Mouse (Mus musculus) forebrain, embryonic 15.5 days (tissue): ENCODE measurements around the gene Akap7. TPM values are rescaled to one million over a fixed set of nuclear protein-coding genes. Genes with fewer than 3 reads are reported as not detected.

Experiments
- ATAC-seq: fragments of 200-750 bp; cut with Nextera tagmentation; replicated peaks from 2 replicates; pipeline ENCODE4 v1.8.0; 2017; ENCODE audit warnings: mild to moderate bottlenecking, moderate TSS enrichment, moderate library complexity
- H3K27ac ChIP-seq: fragments of 300-500 bp; sonication (generic); replicated peaks from 2 replicates; pipeline ENCODE4 v1.5.1; 2015; ENCODE audit warnings: mild to moderate bottlenecking, inconsistent platforms
- H3K27me3 ChIP-seq: fragments of 300-500 bp; sonication (generic); 2 replicates; pipeline ENCODE4 v1.6.1; 2015; ENCODE audit warnings: inconsistent platforms
- H3K36me3 ChIP-seq: fragments of 300-500 bp; sonication (generic); 2 replicates; pipeline ENCODE4 v1.6.1; 2015; ENCODE audit warnings: mild to moderate bottlenecking, inconsistent platforms
- H3K4me1 ChIP-seq: fragments of 300-500 bp; sonication (generic); 2 replicates; pipeline ENCODE4 v1.6.1; 2015; ENCODE audit warnings: inconsistent platforms
- H3K4me2 ChIP-seq: fragments of 300-500 bp; sonication (generic); replicated peaks from 2 replicates; pipeline ENCODE4 v1.6.1; 2015; ENCODE audit warnings: mild to moderate bottlenecking, inconsistent platforms
- H3K4me3 ChIP-seq: fragments of 300-500 bp; sonication (generic); 2 replicates; pipeline ENCODE4 v1.5.1; 2015; ENCODE audit warnings: mild to moderate bottlenecking, inconsistent platforms
- H3K9ac ChIP-seq: fragments of 300-500 bp; sonication (generic); replicated peaks from 2 replicates; pipeline ENCODE4 v1.6.1; 2015; ENCODE audit warnings: mild to moderate bottlenecking, inconsistent platforms
- H3K9me3 ChIP-seq: fragments of 300-500 bp; sonication (generic); 2 replicates; pipeline ENCODE4 v1.6.1; 2016; ENCODE audit warnings: inconsistent platforms
- WGBS: fragments of 180-500 bp; shearing (Covaris S2); methylation state at CpG from one replicate; pipeline ENCODE4 v1.1.7; 2015; ENCODE audit warnings: mixed read lengths; 5-methylcytosine and 5-hydroxymethylcytosine counted together
- polyA plus RNA-seq: library from polyadenylated mRNA; unstranded; fragments of >200 nt; fragmentation: Nextera tagmentation; extraction: Ambion mirVana; gene quantifications from 2 replicates; pipeline ENCODE4 v1.2.1, GENCODE M21; 2015

Akap7 gene
- 24.5 and 28.3 TPM in 2 replicates for polyA plus RNA-seq

DNA sequence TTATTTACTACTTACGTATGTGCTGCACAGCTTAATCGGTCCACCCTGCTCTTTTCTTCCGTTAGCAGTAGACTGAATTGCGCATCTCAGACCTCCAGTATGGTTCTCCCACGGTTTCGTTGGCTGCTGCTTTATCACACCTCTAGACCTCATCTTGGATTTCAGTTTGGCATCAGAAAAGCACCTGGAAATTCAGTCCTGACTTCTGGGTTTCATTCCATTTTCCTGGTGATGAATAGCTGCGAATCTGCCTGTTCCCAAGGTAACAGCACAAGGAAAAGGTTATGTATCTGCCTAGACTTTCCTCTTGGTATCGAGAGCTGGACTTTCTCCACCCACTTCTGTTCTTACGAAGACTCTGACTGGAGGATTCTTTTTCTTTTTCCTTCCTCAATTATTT, at the start of gene Akap7:
Gene Akap7 (minus strand): TSS at position 101 of the 400 bp plus-strand sequence.
- H3K4me3 ChIP-seq, result no peak within 1 kb of the TSS
- H3K9me3 ChIP-seq, result no peaks in the 10 kb centered on the region
- H3K36me3 ChIP-seq, result no peaks in the 10 kb centered on the region
- H3K27ac ChIP-seq, result no peak within 1 kb of the TSS
- no peak for ATAC-seq
- WGBS, result 90% methylated on average over 9 of the region's 9 CpGs
- no peak within 1 kb of the TSS for H3K9ac ChIP-seq
- no peak within 1 kb of the TSS for H3K4me2 ChIP-seq
- H3K4me1 ChIP-seq, result peaks cover 9% of the 10 kb centered on the region
- no peaks in the 10 kb centered on the region for H3K27me3 ChIP-seq

DNA sequence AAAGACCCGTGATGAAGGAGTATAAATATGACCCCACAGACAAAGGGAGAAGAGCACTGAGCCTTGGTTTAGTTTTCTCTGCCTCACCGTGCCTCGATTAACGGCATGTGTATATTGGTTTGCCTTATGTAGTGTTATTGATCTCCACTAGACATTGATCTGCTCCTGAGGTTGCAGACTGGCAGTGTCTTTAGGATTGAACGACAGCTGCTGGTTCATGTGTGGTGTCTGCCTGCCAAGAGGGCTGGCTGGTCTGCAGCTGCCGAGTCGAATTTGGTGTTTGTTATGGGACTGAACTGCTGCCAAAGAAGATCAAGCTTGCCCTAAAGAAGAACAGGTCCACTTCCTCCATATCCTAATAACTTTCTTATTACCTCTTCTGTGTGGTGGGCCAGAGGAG, 46.7 kb upstream of the Akap7 start:
- H3K4me3 ChIP-seq, result no peak overlapping the region
- 87% methylated on average over 7 of the region's 7 CpGs for WGBS
- H3K4me1 ChIP-seq, result no peaks in the 10 kb centered on the region
- H3K27me3 ChIP-seq, result no peaks in the 10 kb centered on the region
- H3K9me3 ChIP-seq, result no peaks in the 10 kb centered on the region
- ATAC-seq, result no peak
- H3K27ac ChIP-seq, result no peak overlapping the region
- H3K9ac ChIP-seq, result no peak overlapping the region
- no peak overlapping the region for H3K4me2 ChIP-seq
- no peaks in the 10 kb centered on the region for H3K36me3 ChIP-seq

DNA sequence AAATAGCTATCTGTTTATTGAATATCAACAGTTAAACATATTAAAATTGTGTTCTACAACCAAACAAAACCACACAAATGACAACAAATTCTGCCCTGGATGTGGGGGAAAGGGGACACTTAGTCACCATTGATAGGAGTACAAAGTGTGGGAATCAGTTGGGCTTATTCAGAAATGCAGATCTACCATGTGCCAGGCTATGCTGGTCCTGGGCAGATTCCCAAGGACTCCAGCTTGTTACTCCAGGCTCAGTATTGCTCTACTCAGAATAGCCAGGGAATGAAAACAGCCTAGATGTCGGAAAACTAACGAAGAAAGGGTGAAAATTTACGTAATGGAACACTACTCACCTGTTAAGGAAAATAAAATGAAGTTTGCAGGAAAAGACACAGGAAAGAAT, 46.3 kb upstream of the Akap7 start:
- Histone ChIP-seq H3K9me3 (no peaks in the 10 kb centered on the region), H3K4me2 (no peak overlapping the region), H3K4me1 (no peaks in the 10 kb centered on the region), H3K9ac (no peak overlapping the region), H3K27me3 (no peaks in the 10 kb centered on the region), H3K27ac (no peak overlapping the region), H3K4me3 (no peak overlapping the region), H3K36me3 (no peaks in the 10 kb centered on the region)
- no peak for ATAC-seq
- WGBS, result 80% methylated on average over 3 of the region's 3 CpGs

DNA sequence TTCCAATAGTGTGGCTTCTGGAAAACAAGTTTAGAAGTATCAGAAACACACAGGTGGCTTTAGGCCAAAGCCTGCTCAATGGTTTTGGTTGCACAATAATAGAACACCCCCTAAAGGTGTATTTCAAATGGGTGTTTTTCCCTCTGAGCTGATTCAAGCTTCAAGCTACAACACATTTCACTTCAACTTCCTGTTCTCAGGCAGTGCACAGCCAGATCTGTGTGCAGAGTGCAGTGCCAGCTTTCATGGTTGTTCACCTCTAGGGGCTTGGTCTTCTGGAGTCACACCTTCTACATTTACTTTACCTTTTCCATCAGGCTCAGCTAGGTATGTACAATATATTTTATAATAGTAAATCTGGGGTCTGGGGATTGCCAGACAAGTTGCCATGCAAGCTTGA, 35.1 kb upstream of the Akap7 start:
- H3K4me1 ChIP-seq, result no peaks in the 10 kb centered on the region
- no peaks in the 10 kb centered on the region for H3K9me3 ChIP-seq
- no peak overlapping the region for H3K9ac ChIP-seq
- ATAC-seq, result no peak
- no peak overlapping the region for H3K27ac ChIP-seq
- no peaks in the 10 kb centered on the region for H3K36me3 ChIP-seq
- no peaks in the 10 kb centered on the region for H3K27me3 ChIP-seq
- H3K4me3 ChIP-seq, result no peak overlapping the region
- no peak overlapping the region for H3K4me2 ChIP-seq

DNA sequence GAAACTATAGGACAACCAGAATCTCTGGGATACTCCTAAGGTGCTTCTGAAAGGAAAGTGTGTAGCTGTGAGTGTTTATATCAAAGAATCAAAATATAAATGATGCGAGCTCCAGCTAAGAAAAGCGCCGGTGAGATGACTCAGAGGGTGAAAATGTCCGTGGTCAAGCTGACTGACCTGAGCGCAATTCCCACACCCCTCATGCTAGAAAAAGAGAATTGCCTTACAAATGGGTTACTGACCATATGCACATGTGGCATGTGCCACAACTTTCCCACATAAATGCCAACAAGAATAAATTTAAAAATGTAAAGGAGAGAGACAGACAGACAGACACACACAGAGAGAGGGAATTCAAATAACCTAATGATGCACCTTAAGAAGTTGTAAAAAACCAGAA, 33.0 kb upstream of the Akap7 start:
- no peaks in the 10 kb centered on the region for H3K27me3 ChIP-seq
- no peak overlapping the region for H3K27ac ChIP-seq
- no peak overlapping the region for H3K9ac ChIP-seq
- WGBS, result 92% methylated on average over 5 of the region's 5 CpGs
- H3K4me1 ChIP-seq, result no peaks in the 10 kb centered on the region
- no peak for ATAC-seq
- no peaks in the 10 kb centered on the region for H3K36me3 ChIP-seq
- no peaks in the 10 kb centered on the region for H3K9me3 ChIP-seq
- H3K4me2 ChIP-seq, result no peak overlapping the region
- no peak overlapping the region for H3K4me3 ChIP-seq

DNA sequence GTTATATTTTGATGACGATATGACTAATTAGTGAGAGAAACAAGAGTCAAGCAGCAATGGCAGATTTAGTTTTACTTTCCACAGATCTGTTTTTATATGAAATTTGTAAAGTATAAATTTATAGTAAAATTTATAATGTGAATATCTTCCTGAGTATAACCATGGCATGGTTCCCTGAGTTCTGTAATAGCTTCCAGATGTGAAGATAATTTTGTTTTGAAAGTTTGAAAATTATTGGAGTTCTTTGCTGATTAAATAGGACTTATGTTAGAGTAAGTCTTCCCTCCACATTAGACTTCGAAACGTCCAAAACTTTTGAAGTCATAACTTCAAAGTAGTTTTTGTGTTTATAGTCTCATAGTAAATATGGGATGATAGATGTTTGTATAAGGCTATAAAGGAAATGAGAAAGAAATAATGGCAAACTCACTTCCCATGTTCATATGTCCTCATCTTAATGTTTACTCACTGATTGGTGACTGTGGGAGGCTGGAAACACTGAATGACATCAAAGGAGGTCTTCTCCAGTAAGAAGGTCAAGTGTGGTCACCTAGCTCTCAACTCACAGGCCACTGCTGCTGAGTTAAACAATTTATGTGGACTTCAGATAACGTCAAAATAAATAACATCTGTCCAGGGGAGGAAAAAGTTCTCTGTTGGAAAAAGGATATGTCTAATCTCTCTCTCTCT, 25.9 kb upstream of the Akap7 start:
- Histone ChIP-seq H3K4me3 (no peak overlapping the region), H3K4me2 (no peak overlapping the region), H3K27ac (no peak overlapping the region), H3K36me3 (no peaks in the 10 kb centered on the region), H3K27me3 (no peaks in the 10 kb centered on the region), H3K9ac (no peak overlapping the region), H3K4me1 (no peaks in the 10 kb centered on the region), H3K9me3 (no peaks in the 10 kb centered on the region)
- ATAC-seq, result no peak
- 84% methylated on average over 4 of the region's 4 CpGs for WGBS

DNA sequence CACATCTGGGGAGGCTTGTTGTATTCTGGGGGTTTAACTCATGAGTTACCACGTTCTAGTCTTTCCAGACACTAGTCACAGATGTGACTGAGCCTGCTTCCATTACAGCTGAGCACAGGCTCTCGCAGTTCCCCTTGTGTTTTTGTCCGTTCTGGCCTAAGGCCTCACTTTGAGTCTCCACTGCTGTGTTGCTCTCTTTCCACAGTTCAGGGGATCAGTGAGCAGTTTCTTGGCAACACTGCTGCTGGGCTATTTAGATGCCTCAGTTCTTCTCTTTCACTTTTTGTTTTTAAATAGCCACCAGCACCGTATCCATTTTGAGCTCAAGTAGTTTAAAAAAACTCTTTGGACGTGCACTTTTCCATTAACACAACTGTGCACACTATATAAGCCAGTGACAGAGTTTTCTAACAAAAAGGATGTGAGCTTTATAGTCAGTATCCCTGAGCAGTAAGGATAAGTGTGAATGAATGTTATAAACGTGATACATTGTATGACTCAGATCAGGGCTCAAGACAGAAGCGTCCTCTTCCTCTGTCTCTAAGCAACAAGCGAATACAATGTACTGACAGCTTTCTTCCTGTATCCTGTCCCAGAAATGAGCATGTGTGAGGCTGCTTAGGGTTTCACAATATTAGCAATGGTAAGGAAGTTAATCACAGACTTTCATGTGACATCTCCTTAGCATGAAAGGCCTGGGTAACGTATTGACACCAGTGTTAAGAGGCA, 23.8 kb upstream of the Akap7 start:
- Histone ChIP-seq H3K27ac (no peak overlapping the region), H3K9ac (no peak overlapping the region), H3K4me3 (no peak overlapping the region), H3K27me3 (no peaks in the 10 kb centered on the region), H3K9me3 (no peaks in the 10 kb centered on the region), H3K4me1 (no peaks in the 10 kb centered on the region), H3K36me3 (no peaks in the 10 kb centered on the region), H3K4me2 (no peak overlapping the region)
- ATAC-seq, result no peak
- 47% methylated on average over 9 of the region's 9 CpGs for WGBS

DNA sequence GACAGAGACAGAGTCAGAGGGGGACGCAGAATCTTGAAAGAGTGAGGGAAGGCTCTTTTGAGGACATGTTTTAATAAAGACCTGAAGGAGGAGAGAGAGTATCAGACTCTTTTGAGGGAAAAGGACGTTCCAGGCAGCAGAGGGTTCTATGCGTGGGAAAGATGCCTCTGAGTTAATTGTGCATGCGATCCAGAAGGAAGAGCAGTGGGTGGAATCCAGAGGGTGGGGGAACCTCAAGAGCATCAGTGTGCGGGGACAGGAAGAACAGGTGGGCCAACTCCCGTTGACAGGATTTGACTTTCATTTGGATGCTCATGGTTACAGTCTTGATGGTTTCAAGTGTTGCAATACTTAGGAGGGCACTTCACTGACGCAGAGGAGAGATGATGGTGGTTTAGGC, 22.4 kb upstream of the Akap7 start:
- ATAC-seq, result no peak
- no peaks in the 10 kb centered on the region for H3K27me3 ChIP-seq
- H3K27ac ChIP-seq, result no peak overlapping the region
- no peaks in the 10 kb centered on the region for H3K9me3 ChIP-seq
- H3K36me3 ChIP-seq, result no peaks in the 10 kb centered on the region
- H3K4me2 ChIP-seq, result no peak overlapping the region
- no peak overlapping the region for H3K4me3 ChIP-seq
- 90% methylated on average over 7 of the region's 7 CpGs for WGBS
- peaks cover 5% of the 10 kb centered on the region; the same call in 1 of the 2 replicates for H3K4me1 ChIP-seq
- no peak overlapping the region for H3K9ac ChIP-seq

DNA sequence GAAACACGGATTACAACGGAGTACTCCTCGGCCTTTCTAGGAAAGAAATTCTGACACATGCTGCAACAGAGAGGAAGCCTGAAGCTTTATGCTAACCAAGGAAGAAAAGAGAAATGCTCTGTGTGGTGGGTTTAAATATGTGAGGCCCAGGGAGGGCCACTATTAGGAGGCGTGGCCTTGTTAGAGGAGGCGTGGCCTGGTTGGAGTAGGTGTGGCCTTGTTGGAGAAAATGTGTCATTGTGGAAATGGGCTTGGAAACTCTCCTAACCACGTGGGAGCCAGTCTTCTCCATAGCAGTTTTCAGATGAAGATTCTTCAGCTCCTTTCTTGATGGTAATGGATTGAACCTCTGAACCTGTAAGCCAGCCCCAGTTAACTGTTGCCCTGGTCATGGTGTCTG, 19.8 kb upstream of the Akap7 start:
- Histone ChIP-seq H3K9me3 (no peaks in the 10 kb centered on the region), H3K36me3 (no peaks in the 10 kb centered on the region), H3K27me3 (no peaks in the 10 kb centered on the region), H3K4me1 (peaks cover 5% of the 10 kb centered on the region; the same call in 1 of the 2 replicates), H3K4me3 (no peak overlapping the region), H3K4me2 (no peak overlapping the region), H3K9ac (no peak overlapping the region), H3K27ac (no peak overlapping the region)
- no peak for ATAC-seq
- WGBS, result 78% methylated on average over 6 of the region's 6 CpGs

DNA sequence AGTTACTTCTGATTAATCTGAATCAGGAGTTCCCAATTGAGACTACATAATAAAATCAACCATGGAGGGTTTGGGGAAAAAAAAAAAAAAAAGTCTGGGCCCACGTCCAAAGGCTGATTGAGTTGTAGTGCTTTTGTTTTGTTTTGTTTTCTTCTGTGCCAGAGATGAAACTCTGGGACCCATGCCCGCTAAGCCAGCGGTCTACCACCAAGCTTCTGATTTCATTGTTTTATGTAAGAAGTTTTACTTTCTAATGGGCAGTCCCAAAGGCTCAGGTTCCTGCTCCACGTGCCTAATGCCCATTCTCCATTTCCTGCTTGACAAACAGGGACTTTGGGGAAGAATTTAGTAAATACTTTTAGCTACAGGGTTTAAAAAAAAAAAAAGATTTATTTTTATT, 18.0 kb upstream of the Akap7 start:
- ATAC-seq, result no peak
- H3K9ac ChIP-seq, result no peak overlapping the region
- H3K4me1 ChIP-seq, result peaks cover 5% of the 10 kb centered on the region; the same call in 1 of the 2 replicates
- no peaks in the 10 kb centered on the region for H3K27me3 ChIP-seq
- 17% methylated on average over 4 of the region's 4 CpGs for WGBS
- H3K4me2 ChIP-seq, result no peak overlapping the region
- H3K36me3 ChIP-seq, result no peaks in the 10 kb centered on the region
- no peaks in the 10 kb centered on the region for H3K9me3 ChIP-seq
- no peak overlapping the region for H3K4me3 ChIP-seq
- no peak overlapping the region for H3K27ac ChIP-seq

DNA sequence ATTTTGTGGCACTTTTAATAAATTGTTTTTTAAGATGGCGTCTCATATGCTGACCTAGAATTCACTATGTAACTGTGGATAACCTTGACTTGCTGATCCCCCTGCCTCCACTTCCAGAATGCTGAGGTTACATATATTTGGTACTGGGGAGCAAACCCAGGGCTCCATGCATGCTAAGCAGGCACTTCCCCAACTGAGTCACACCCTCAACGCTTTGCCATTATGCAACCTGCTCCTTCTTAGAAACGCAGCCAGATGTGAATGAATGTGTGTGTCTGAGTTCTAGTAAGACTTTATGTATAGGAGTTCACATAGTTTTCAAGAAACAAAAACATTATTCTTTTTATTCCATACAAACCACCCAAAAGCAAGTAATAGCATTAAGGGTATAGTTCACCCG, 13.5 kb upstream of the Akap7 start:
- Histone ChIP-seq H3K36me3 (no peaks in the 10 kb centered on the region), H3K27ac (no peak overlapping the region), H3K9ac (no peak overlapping the region), H3K27me3 (no peaks in the 10 kb centered on the region), H3K9me3 (no peaks in the 10 kb centered on the region), H3K4me1 (peaks cover 5% of the 10 kb centered on the region; the same call in 1 of the 2 replicates), H3K4me2 (no peak overlapping the region), H3K4me3 (no peak overlapping the region)
- ATAC-seq, result no peak
- WGBS, result 85% methylated on average over 4 of the region's 4 CpGs

DNA sequence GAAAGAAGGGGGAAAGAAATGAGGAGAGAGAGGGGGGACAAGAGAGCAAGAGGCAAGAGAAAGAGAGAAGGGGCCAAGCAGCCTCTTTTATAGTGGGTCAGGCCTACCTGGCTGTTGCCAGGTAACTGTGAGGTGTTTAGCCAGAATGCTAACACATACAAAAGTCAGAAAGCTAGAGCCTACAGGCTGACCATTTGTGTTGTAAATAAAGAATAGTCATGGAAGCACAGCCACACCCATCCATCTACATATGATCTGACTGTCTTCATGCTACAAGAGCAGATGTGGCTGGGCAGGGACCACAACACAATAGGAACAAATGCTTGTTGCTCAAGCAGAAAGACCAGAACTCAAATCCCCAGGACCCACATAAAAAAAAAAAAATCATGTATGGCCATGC, 11.9 kb upstream of the Akap7 start:
- Histone ChIP-seq H3K4me1 (no peaks in the 10 kb centered on the region), H3K9me3 (no peaks in the 10 kb centered on the region), H3K27me3 (no peaks in the 10 kb centered on the region), H3K27ac (no peak overlapping the region), H3K4me3 (no peak overlapping the region), H3K4me2 (no peak overlapping the region), H3K9ac (no peak overlapping the region), H3K36me3 (no peaks in the 10 kb centered on the region)
- ATAC-seq, result no peak

DNA sequence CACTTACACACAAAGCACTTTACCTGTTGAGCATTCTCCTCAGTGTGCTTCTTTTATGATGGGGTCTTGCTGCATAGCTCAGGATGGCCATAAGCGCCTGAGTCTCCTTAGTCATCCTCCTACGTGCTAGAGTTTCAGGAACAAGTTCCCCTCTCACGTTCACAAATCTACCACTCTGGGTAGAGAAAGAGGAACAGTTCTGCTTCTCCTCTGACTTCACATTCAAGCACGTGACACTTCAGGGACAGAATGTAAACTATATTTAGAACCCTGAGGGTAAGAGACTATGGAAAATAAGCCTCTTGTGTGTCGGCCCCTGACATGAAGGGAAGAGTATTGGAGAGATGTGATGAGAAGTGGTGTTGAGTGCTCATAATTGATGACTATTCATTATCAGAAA, 10.7 kb upstream of the Akap7 start:
- no peaks in the 10 kb centered on the region for H3K9me3 ChIP-seq
- peaks cover 3% of the 10 kb centered on the region for H3K4me1 ChIP-seq
- ATAC-seq, result no peak
- no peak overlapping the region for H3K27ac ChIP-seq
- H3K4me3 ChIP-seq, result no peak overlapping the region
- H3K27me3 ChIP-seq, result no peaks in the 10 kb centered on the region
- H3K4me2 ChIP-seq, result no peak overlapping the region
- H3K9ac ChIP-seq, result no peak overlapping the region
- WGBS, result 93% methylated on average over 5 of the region's 5 CpGs
- no peaks in the 10 kb centered on the region for H3K36me3 ChIP-seq
